Mouse (Mus musculus): ENCODE measurements around the gene Thumpd3. TPM values are rescaled to one million over a fixed set of nuclear protein-coding genes. Genes with fewer than 3 reads are reported as not detected.

Thumpd3 gene
- total and polyA plus RNA-seq, 3 experiments = 74.8 to 158 (median 89.1) TPM

DNA sequence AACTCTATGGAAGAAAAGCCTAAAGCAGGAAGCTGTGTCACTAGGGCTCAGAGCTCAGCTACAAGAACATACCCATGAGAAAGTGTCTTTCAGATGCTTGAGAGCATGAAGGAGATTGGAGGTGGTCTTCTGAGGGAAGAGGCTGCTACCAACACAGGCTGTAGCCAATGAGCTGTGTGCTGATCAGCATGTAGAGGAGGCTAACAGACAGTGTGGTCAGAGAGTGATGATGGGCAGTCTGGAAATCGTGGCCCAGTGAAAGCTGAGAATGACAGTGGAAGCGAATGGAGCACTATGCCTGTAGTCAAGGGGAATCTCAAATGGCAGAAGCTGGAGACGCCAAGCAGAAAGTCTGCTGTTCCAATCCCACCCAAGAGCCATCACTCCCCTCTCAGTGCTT is 17.0 kb upstream of the Thumpd3 start:
- no peak overlapping the region for H3K9ac ChIP-seq (ENCODE audit: control insufficient read depth, low read depth, low read length, poor library complexity, severe bottlenecking)
- H3K4me1 ChIP-seq (ENCODE audit: control insufficient read depth in 1 of 2, insufficient read depth in 2 of 2, low read length in 2 of 2) = no peaks in the 10 kb centered on the region
- no peak for DNase-seq (ENCODE audit: low read depth, low spot score)
- peaks cover 5 to 11% of the 10 kb centered on the region in 2 experiments; a peak in 3 of 4 replicates for H3K27me3 ChIP-seq (ENCODE audit: control insufficient read depth in 1 of 2, insufficient read depth in 2 of 2, low read length in 2 of 2)
- TF ChIP-seq MAFK (IDR thresholded peaks at IDR 0.05; ENCODE audit: borderline replicate concordance, low read depth, low read length) (no peak), ETS1 (IDR thresholded peaks at IDR 0.05; ENCODE audit: low read depth, low read length) (no peak)
- no peak overlapping the region for H3K4me3 ChIP-seq (ENCODE audit: control insufficient read depth in 1 of 2, insufficient read depth in 1 of 2, low read depth in 2 of 2, low read length in 2 of 2)
- H3K27ac ChIP-seq (ENCODE audit: control insufficient read depth, low read depth, low read length) = no peak overlapping the region
- H3K79me2 ChIP-seq (ENCODE audit: control insufficient read depth, insufficient read depth, low read length, poor library complexity) = no peaks in the 10 kb centered on the region
- H3K9me3 ChIP-seq (replicated peaks; ENCODE audit: insufficient read depth, low read length) = no peaks in the 10 kb centered on the region
- no peaks in the 10 kb centered on the region for H3K36me3 ChIP-seq (ENCODE audit: control insufficient read depth in 1 of 2, insufficient read depth in 2 of 2, low read length in 2 of 2)

- Histone ChIP-seq H3K4me1 (ENCODE audit: control insufficient read depth in 1 of 2, insufficient read depth in 2 of 2, low read length in 2 of 2) (no peaks in the 10 kb centered on the region), H3K27me3 (ENCODE audit: control insufficient read depth in 1 of 2, insufficient read depth in 2 of 2, low read length in 2 of 2) (peaks cover 2 to 8% of the 10 kb centered on the region in 2 experiments; a peak in 3 of 4 replicates), H3K27ac (ENCODE audit: control insufficient read depth, low read depth, low read length) (no peak overlapping the region), H3K79me2 (ENCODE audit: control insufficient read depth, insufficient read depth, low read length, poor library complexity) (no peaks in the 10 kb centered on the region), H3K9ac (ENCODE audit: control insufficient read depth, low read depth, low read length, poor library complexity, severe bottlenecking) (no peak overlapping the region), H3K9me3 (replicated peaks; ENCODE audit: insufficient read depth, low read length) (no peaks in the 10 kb centered on the region), H3K36me3 (ENCODE audit: control insufficient read depth in 1 of 2, insufficient read depth in 2 of 2, low read length in 2 of 2) (no peaks in the 10 kb centered on the region), H3K4me3 (ENCODE audit: control insufficient read depth in 1 of 2, insufficient read depth in 1 of 2, low read depth in 2 of 2, low read length in 2 of 2) (no peak overlapping the region)
- TF ChIP-seq RCOR1 (IDR thresholded peaks at IDR 0.05; ENCODE audit: low read depth, low read length) = no peak
- no peak for TF ChIP-seq MAZ (IDR thresholded peaks at IDR 0.05; ENCODE audit: low read depth, low read length)
- DNase-seq (ENCODE audit: low read depth, low spot score) = no peak
These were observed 15.5 kb upstream of the Thumpd3 start for GRCm38 (mm10) chr6:113030553-113030952.

DNA sequence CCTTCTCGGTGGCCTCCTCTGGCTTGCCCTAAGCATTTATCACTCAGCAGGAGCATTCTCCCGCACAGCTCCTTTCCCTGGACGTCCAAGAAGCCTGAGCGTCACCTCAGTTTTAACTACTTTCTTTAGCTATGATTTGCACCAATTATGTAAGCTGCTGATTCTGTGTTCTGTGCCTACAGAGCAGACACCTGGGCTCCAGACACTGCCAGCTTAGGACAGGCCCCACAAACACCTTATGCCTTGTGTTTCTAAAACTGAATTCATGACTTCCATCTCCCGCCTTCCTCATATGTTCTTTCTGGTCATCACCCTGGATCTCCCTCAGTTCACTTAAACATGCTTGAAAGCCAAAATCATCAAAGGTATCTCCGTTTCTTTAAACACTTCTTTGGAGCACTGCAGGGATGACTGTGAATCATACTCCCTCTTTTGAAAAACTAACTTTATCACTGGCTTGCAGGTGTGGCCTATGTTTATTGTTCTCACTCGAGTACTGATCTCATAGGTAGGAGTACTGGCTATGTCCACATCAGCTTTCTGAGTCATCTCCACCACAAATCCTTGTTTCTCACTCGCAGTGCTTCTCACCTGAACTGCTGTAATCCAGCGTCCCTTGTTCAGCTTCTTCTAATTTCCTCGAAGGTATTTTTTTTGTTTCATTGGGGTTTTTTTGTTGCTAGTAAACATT is 14.9 kb upstream of the Thumpd3 start:
- Histone ChIP-seq H3K27me3 (ENCODE audit: control insufficient read depth in 1 of 2, insufficient read depth in 2 of 2, low read length in 2 of 2) (peaks cover under 1 to 5% of the 10 kb centered on the region in 2 experiments; a peak in 3 of 4 replicates), H3K36me3 (ENCODE audit: control insufficient read depth in 1 of 2, insufficient read depth in 2 of 2, low read length in 2 of 2) (no peaks in the 10 kb centered on the region), H3K4me1 (ENCODE audit: control insufficient read depth in 1 of 2, insufficient read depth in 2 of 2, low read length in 2 of 2) (no peaks in the 10 kb centered on the region), H3K27ac (ENCODE audit: control insufficient read depth, low read depth, low read length) (no peak overlapping the region), H3K79me2 (ENCODE audit: control insufficient read depth, insufficient read depth, low read length, poor library complexity) (no peaks in the 10 kb centered on the region), H3K9ac (ENCODE audit: control insufficient read depth, low read depth, low read length, poor library complexity, severe bottlenecking) (no peak overlapping the region), H3K4me3 (ENCODE audit: control insufficient read depth in 1 of 2, insufficient read depth in 1 of 2, low read depth in 2 of 2, low read length in 2 of 2) (no peak overlapping the region), H3K9me3 (replicated peaks; ENCODE audit: insufficient read depth, low read length) (no peaks in the 10 kb centered on the region)
- DNase-seq (ENCODE audit: low read depth, low spot score) = no peak
- TF ChIP-seq USF2 (IDR thresholded peaks at IDR 0.05; ENCODE audit: borderline replicate concordance in 1 of 2, insufficient read depth in 1 of 2, low read depth in 1 of 2, low read length in 2 of 2) = no peak
- TF ChIP-seq CTCF (IDR thresholded peaks at IDR 0.05 in 2 of 3, conservative IDR thresholded peaks at IDR 0.05 in 1 of 3; ENCODE audit: control insufficient read depth in 1 of 3, insufficient read depth in 1 of 3, low read depth in 2 of 3, low read length in 3 of 3, poor library complexity in 1 of 3, severe bottlenecking in 1 of 3) = no peak
- TF ChIP-seq CHD2 (IDR thresholded peaks at IDR 0.05; ENCODE audit: low read length) = no peak
- no peak for TF ChIP-seq POLR2A (IDR thresholded peaks at IDR 0.05; ENCODE audit: control insufficient read depth in 1 of 2, insufficient read depth in 1 of 2, low read depth in 1 of 2, low read length in 2 of 2, poor library complexity in 1 of 2)
- TF ChIP-seq BHLHE40 (IDR thresholded peaks at IDR 0.05; ENCODE audit: borderline replicate concordance, low read depth, low read length) = no peak
- TF ChIP-seq GABPA (IDR thresholded peaks at IDR 0.05; ENCODE audit: low read depth, low read length) = no peak
- TF ChIP-seq MYC (IDR thresholded peaks at IDR 0.05; ENCODE audit: low read depth, low read length) = no peak
- TF ChIP-seq EP300 (IDR thresholded peaks at IDR 0.05; ENCODE audit: low read depth in 1 of 2, low read length in 2 of 2) = no peak
- no peak for TF ChIP-seq MYB (IDR thresholded peaks at IDR 0.05; ENCODE audit: low read depth, low read length)
- no peak for TF ChIP-seq ETS1 (IDR thresholded peaks at IDR 0.05; ENCODE audit: low read depth, low read length)
- no peak for TF ChIP-seq NRF1 (IDR thresholded peaks at IDR 0.05; ENCODE audit: insufficient read depth, low read depth, low read length, poor library complexity, severe bottlenecking)
